Mouse (Mus musculus): ENCODE measurements around the gene Znfx1.
A peak's percentile ranks its signal among the peaks of the same experiment; 100 is the strongest.

DNA sequence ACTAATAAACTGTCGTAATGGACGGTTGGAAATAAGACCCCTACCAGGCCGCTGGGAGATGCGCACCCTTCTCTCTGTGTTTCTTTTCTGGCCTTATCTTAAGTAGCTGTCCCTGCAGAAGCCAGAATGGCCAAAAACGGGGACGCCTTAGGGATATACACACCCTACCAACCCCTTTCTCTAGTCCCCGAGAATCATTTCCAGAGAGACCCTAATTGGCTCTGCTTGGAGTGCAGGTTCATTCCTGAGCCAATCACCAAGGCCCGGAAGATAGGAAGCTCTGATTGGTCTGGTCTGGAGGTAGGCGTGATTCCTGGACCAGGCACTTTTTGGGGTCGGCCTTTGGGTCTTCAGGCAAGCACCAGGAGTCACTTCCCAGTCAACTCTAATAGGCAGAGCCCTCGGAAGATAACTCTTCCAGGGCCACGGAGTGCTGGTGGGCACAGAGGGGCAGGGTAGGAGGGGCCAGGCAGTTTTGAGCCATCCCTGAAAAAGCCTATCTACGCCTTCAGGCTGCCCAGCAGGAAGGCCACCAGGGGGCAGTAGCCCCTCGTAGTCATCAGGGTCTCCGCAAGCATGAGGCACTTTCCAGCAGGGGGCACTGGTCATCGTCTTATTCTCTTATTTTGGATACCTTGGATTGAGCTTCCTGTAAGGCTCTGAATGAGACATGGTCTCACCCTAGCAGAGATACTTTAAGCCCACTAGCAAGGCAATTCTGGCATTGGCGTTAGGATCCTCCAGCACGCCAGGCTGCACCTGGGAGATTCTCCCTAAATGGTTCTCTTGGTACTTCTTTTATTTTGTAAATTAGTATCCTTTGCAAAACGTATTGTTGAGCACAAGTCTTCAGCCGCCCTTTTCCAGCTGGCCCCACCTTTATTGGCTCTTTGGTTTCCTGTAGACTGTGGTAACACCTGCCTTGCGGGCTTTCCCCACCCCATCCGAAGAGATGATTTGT lies 9.1 kb upstream of the Znfx1 start:
- TF ChIP-seq EP300 (IDR thresholded peaks at IDR 0.05; ENCODE audit: low read depth) = peak; percentile 17; the same call in 1 of the 2 replicates
- peak; percentile 100 for TF ChIP-seq CTCF (IDR thresholded peaks at IDR 0.05; ENCODE audit: low read depth)
